Mouse (Mus musculus): ENCODE measurements at regions not wholly inside any gene's neighbourhood (a gene's known extent, or its start where the extent isn't known, plus 50 kb on each side); places are given as distances from the start of the nearest gene placed in this dataset.

DNA sequence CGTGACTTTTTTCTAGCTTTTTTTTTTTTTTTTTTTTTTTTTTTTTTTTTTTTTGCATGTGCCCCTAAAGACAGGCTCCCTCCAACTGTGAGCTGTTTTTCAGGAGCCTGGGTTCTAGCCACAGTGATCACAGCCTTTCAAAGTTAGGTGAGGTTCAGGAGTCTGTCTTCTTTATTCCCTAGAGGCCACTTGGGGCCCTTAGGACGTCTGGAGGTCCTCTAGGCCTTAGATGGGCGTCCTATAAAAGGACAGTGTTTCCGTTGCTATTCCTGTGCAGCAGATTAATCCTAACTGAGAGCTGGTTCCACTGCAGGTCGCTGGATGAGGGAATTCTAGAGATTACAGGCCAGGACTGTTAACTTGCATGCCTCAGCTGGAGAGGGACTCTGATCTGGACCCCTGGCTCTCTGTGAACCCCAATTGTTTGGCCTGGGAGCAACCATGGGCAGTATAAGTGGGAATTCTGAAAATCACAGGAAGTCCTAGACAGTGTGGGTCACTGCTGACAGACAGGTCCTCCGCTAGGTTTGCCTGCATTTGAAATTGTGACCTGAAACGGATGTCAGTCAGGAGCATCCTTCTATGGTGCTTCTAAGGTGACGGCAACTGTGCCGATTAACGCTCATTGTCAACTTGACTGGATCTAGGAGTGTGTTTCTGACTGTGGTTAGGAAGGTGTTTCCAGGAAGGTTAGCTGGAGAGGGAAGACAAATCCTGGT is 51.2 kb upstream of the Dbx1 start:
- no peak for TF ChIP-seq POLR2A (IDR thresholded peaks at IDR 0.05; ENCODE audit: borderline replicate concordance, extremely low read depth, insufficient read depth, insufficient read length, poor library complexity, severe bottlenecking)
- TF ChIP-seq CTCF (IDR thresholded peaks at IDR 0.05; ENCODE audit: borderline replicate concordance, extremely low read depth, insufficient read depth, insufficient read length): no peak
